Mouse (Mus musculus) telencephalon, adult 2 months (tissue): ENCODE results near the gene Ap3d1.
A peak's percentile ranks its signal among the peaks of the same experiment; 100 is the strongest.

Source experiments
- DNase-seq: peaks from one replicate; pipeline ENCODE4 v3.0.0-alpha.2; 2011; ENCODE audit warnings: low read depth, low spot score

Gene Ap3d1

GRCm38 (mm10) chr10:80742180-80742978 is at the start of gene Ap3d1:
Gene Ap3d1, minus strand, starts transcription at chr10:80742264.
- DNase-seq = peak; percentile 100

GRCm38 (mm10) chr10:80791476-80792174 is 49.6 kb upstream of the Ap3d1 start:
- no peak for DNase-seq

GRCm38 (mm10) chr10:80790761-80791404 is 48.8 kb upstream of the Ap3d1 start:
- no peak for DNase-seq

GRCm38 (mm10) chr10:80787517-80787916 is 45.5 kb upstream of the Ap3d1 start:
- no peak for DNase-seq

GRCm38 (mm10) chr10:80785963-80786362 is 43.9 kb upstream of the Ap3d1 start:
- no peak for DNase-seq

- DNase-seq = peak; percentile 47
Observed at GRCm38 (mm10) chr10:80784871-80785270, 42.8 kb upstream of the Ap3d1 start.

GRCm38 (mm10) chr10:80784302-80784701 is 42.2 kb upstream of the Ap3d1 start:
- DNase-seq = no peak

- DNase-seq = no peak
Observed at GRCm38 (mm10) chr10:80779565-80779964, 37.5 kb upstream of the Ap3d1 start.

- DNase-seq = no peak
Observed at GRCm38 (mm10) chr10:80777123-80777522, 35.1 kb upstream of the Ap3d1 start.

- no peak for DNase-seq
Observed at GRCm38 (mm10) chr10:80776358-80776869, 34.4 kb upstream of the Ap3d1 start.

- DNase-seq = no peak
Observed at GRCm38 (mm10) chr10:80775731-80776130, 33.7 kb upstream of the Ap3d1 start.

GRCm38 (mm10) chr10:80774981-80775380 is 32.9 kb upstream of the Ap3d1 start:
- DNase-seq = no peak

- peak; percentile 96 for DNase-seq
Observed at GRCm38 (mm10) chr10:80774549-80774948, 32.5 kb upstream of the Ap3d1 start.

- no peak for DNase-seq
Observed at GRCm38 (mm10) chr10:80773816-80774215, 31.8 kb upstream of the Ap3d1 start.

- DNase-seq = no peak
Observed at GRCm38 (mm10) chr10:80768365-80768764, 26.3 kb upstream of the Ap3d1 start.

- DNase-seq = no peak
Observed at GRCm38 (mm10) chr10:80766161-80766815, 24.2 kb upstream of the Ap3d1 start.

- no peak for DNase-seq
Observed at GRCm38 (mm10) chr10:80765746-80766145, 23.7 kb upstream of the Ap3d1 start.

- DNase-seq = no peak
Observed at GRCm38 (mm10) chr10:80763502-80763901, 21.4 kb upstream of the Ap3d1 start.

- DNase-seq = no peak
Observed at GRCm38 (mm10) chr10:80761821-80762220, 19.8 kb upstream of the Ap3d1 start.

- no peak for DNase-seq
Observed at GRCm38 (mm10) chr10:80760596-80761524, 18.8 kb upstream of the Ap3d1 start.

- no peak for DNase-seq
Observed at GRCm38 (mm10) chr10:80758651-80759050, 16.6 kb upstream of the Ap3d1 start.
